Mouse (Mus musculus): Measurements from ENCODE around the gene E030025P04Rik.

The E030025P04Rik gene

GRCm38 (mm10) chr11:109144236-109144635 is at the start of gene E030025P04Rik:
Gene E030025P04Rik, minus strand, starts transcription at chr11:109144369.
- peak in 1 of 2 experiments; percentile 29 for DNase-seq

- DNase-seq: peak; percentile 63 to 86
These were observed 48.7 kb upstream of the E030025P04Rik start for GRCm38 (mm10) chr11:109192673-109193557.

- no peak for DNase-seq
These were observed 44.1 kb upstream of the E030025P04Rik start for GRCm38 (mm10) chr11:109188235-109188634.

- DNase-seq: no peak
These were observed 43.5 kb upstream of the E030025P04Rik start for GRCm38 (mm10) chr11:109187631-109188184.

GRCm38 (mm10) chr11:109181118-109181517 is 36.9 kb upstream of the E030025P04Rik start:
- no peak for DNase-seq

GRCm38 (mm10) chr11:109180290-109180689 is 36.1 kb upstream of the E030025P04Rik start:
- peak; percentile 11 to 13 for DNase-seq

GRCm38 (mm10) chr11:109178788-109179518 is 34.8 kb upstream of the E030025P04Rik start:
- peak; percentile 20 to 54 for DNase-seq

GRCm38 (mm10) chr11:109175376-109175969 is 31.3 kb upstream of the E030025P04Rik start:
- no peak for DNase-seq

GRCm38 (mm10) chr11:109172224-109172623 is 28.1 kb upstream of the E030025P04Rik start:
- no peak for DNase-seq

GRCm38 (mm10) chr11:109170771-109171170 is 26.6 kb upstream of the E030025P04Rik start:
- DNase-seq: no peak

GRCm38 (mm10) chr11:109157694-109158093 is 13.5 kb upstream of the E030025P04Rik start:
- DNase-seq: no peak

GRCm38 (mm10) chr11:109144890-109145341 is 747 bp upstream of the E030025P04Rik start:
- DNase-seq: peak in 1 of 2 experiments; percentile 19

- no peak for DNase-seq
These were observed 17.7 kb downstream of the E030025P04Rik start for GRCm38 (mm10) chr11:109126482-109126881.

GRCm38 (mm10) chr11:109125451-109125850 is 18.7 kb downstream of the E030025P04Rik start:
- no peak for DNase-seq

GRCm38 (mm10) chr11:109124284-109124683 is 19.9 kb downstream of the E030025P04Rik start:
- no peak for DNase-seq

GRCm38 (mm10) chr11:109109826-109110346 is 34.3 kb downstream of the E030025P04Rik start:
- DNase-seq: no peak

- no peak for DNase-seq
These were observed 35.1 kb downstream of the E030025P04Rik start for GRCm38 (mm10) chr11:109109056-109109455.

GRCm38 (mm10) chr11:109107518-109108205 is 36.5 kb downstream of the E030025P04Rik start:
- no peak for DNase-seq

- no peak for DNase-seq
These were observed 37.4 kb downstream of the E030025P04Rik start for GRCm38 (mm10) chr11:109106751-109107150.

- DNase-seq: no peak
These were observed 38.0 kb downstream of the E030025P04Rik start for GRCm38 (mm10) chr11:109106181-109106580.

- no peak for DNase-seq
These were observed 40.8 kb downstream of the E030025P04Rik start for GRCm38 (mm10) chr11:109103386-109103785.

- DNase-seq: no peak
These were observed 41.5 kb downstream of the E030025P04Rik start for GRCm38 (mm10) chr11:109102646-109103045.

All from kidney, postnatal 36 days (tissue).